Mouse (Mus musculus): ENCODE measurements around the gene Tbc1d15.

DNA sequence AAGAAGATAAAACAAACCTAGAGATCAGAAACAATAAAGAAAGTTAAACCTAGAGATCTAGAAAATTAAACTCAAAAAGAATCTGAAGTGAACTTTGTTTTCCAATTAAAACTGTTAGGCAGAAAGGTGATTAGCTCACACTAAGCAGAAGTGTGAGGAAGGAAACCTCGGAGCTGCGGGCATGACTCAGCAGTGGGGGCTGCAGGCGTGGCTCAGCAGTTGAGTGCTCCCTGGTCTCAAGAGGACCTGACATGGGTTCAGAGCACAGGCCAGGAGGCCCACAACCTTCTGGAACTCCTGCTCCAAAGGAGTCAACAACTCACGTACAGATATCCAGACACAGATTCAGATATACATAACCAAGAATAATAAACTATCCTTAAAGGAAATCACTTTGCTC is 14.5 kb downstream of the Tbc1d15 start:
- TF ChIP-seq POLR2A (IDR thresholded peaks at IDR 0.05; ENCODE audit: low read depth, low read length): no peak
- no peak for TF ChIP-seq CTCF (IDR thresholded peaks at IDR 0.05; ENCODE audit: extremely low read depth, insufficient read length, insufficient replicate concordance, low read depth, low read length)
